Mouse (Mus musculus): ENCODE data around the gene Gucy2d.

Gene Gucy2d

GRCm38 (mm10) chr7:98522576-98522975, 82.4 kb downstream of the Gucy2d start:
- no peak for DNase-seq (ENCODE audit: low read depth, low spot score)

GRCm38 (mm10) chr7:98523070-98523812, 83.0 kb downstream of the Gucy2d start:
- DNase-seq (ENCODE audit: low read depth, low spot score): no peak

- no peak for DNase-seq (ENCODE audit: low read depth, low spot score)
Observed at GRCm38 (mm10) chr7:98523813-98524361, 83.7 kb downstream of the Gucy2d start.

- DNase-seq (ENCODE audit: low read depth, low spot score): no peak
Observed at GRCm38 (mm10) chr7:98524401-98524800, 84.2 kb downstream of the Gucy2d start.

- no peak for DNase-seq (ENCODE audit: low read depth, low spot score)
Observed at GRCm38 (mm10) chr7:98524869-98525699, 84.9 kb downstream of the Gucy2d start.

Measured in ES-CJ7 (cell line).